Mouse (Mus musculus) liver, embryonic 14.5 days (tissue): Measurements from ENCODE around the gene Commd1.

Experiments
- CTCF ChIP-seq: IDR thresholded peaks from 2 replicates; pipeline ENCODE4 v1.5.1; 2016; ENCODE audit warnings: antibody characterized with exemption, low read depth, control low read depth
- EP300 ChIP-seq: IDR thresholded peaks from 2 replicates; pipeline ENCODE4 v1.6.1; 2016; ENCODE audit warnings: antibody characterized with exemption, low read depth

- TF ChIP-seq CTCF, result no peak
- TF ChIP-seq EP300, result no peak
Measured at GRCm38 (mm10) chr11:23014996-23015395, 32.8 kb upstream of the Commd1 start.
